Mouse (Mus musculus) embryonic fibroblast, embryonic 13.5 days (primary cell): Measurements from ENCODE around the gene Cyb5d1.

ENCODE experiments used
- CTCF ChIP-seq: IDR thresholded peaks from 2 replicates; pipeline ENCODE4 v1.5.1; 2011; ENCODE audit warnings: mild to moderate bottlenecking, control low read depth, low read length, moderate library complexity, borderline replicate concordance; ENCODE audit not compliant: insufficient read depth
- POLR2A ChIP-seq: IDR thresholded peaks from 2 replicates; pipeline ENCODE4 v1.6.1; 2011; ENCODE audit warnings: low read depth, mild to moderate bottlenecking, control low read depth, low read length, moderate library complexity

- no peak for TF ChIP-seq CTCF
- peak; percentile 45 for TF ChIP-seq POLR2A
Observed at GRCm38 (mm10) chr11:69366855-69367615, 28.4 kb downstream of the Cyb5d1 start.
